Mouse (Mus musculus) Muller cell, postnatal 12 days (primary cell): Measurements from ENCODE around the gene Gm10382.

Source experiments
- DNase-seq: peaks from one replicate; pipeline ENCODE4 v3.0.0-alpha.2; 2015; ENCODE audit errors: inconsistent ontology term

Gm10382 gene

DNA sequence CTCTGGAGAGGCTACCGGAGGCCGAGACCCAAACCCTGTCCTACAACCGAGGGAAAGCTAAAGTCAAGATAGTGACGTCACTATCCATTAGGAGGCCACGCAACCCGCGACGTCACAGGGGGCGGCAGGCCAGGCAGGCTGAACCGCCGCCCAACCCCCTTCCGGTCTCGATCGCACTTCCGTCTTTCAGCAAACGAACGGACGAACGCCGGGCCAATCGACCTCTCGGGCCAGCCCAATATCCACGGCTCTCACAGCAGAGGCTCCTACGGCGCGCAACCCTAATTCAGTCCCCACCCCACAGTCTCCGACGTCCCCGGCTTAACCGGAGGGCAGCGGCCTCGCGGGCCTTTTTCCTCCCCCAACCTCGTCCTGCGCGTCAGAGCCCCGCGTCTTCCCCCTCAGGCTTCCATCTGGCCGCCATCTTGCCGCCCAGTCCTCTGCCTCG is at the start of gene Gm10382:
Gm10382 (plus strand) TSS at position 192 of the 448 bp plus-strand sequence.
- DNase-seq: peak; percentile 90

DNA sequence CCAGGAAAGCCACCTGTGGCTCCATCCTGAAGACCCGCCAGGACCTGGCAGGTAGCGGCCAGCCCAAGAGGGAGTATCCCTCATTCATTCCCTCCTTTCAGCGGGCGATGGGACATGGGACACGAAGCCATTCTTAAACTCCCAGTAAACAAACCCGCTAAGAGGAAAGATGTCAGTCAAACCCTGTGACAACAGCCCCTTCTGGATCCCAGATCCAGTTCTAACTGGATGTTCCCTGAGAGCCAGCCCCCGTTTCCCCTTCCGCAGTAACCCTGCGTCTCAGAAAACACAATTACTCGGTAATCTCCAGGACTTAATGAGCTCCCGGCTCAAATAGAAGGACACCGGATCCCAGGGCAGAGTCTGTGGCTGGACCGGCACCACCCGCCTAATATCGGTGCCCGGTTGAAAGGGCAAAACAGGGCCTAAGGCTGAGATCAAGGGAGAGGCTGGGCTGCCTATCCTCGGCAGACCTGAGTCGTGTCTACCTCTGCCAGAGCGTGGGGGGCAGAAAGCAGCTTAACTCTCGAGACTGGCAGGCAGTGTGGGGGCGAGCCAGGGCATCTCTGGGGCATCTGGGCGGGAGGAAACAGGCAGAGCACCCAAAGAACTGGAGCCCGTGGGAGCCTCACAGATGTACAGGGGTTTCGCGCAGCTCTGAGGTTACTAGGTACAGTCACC is 49.1 kb upstream of the Gm10382 start:
- peak; percentile 45 for DNase-seq

DNA sequence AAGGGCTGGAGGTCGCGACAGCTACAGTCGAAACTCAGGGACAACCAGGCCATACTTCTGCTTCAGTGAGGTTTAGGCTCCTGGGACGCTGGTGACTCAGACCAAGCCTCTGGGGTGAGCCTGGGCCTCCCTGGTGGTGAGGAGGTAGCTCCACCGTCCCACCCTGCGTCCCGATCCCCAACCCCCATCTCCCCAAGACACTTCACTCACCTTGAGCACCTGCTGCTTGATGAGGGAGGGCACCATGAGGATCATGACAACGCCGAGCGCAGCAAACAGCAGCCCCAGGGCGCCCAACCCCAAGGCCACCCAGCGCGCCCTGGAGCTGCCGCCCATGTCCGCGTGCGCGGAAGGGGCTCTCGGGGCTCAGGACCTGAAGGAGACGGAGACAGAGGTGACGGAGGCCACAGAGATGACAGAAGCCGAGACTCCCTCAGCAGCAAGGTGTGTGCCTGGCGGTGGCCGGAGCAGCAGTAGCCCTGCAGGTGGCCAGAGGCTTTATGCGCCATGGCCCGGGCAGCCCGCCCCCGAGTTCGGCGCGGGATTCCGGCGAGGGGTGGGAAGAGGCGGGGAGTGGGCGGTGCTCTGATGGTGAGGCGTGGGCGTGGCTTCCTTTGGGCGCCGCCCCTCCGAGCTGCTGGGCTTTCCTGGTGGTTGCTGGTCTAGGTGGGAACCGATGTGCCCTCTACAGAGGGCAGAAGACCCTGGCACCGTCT is 48.4 kb upstream of the Gm10382 start, which contains the start of gene Scarb1:
Scarb1 (minus strand) TSS at position 548 of the 716 bp plus-strand sequence.
- DNase-seq: peak; percentile 89

DNA sequence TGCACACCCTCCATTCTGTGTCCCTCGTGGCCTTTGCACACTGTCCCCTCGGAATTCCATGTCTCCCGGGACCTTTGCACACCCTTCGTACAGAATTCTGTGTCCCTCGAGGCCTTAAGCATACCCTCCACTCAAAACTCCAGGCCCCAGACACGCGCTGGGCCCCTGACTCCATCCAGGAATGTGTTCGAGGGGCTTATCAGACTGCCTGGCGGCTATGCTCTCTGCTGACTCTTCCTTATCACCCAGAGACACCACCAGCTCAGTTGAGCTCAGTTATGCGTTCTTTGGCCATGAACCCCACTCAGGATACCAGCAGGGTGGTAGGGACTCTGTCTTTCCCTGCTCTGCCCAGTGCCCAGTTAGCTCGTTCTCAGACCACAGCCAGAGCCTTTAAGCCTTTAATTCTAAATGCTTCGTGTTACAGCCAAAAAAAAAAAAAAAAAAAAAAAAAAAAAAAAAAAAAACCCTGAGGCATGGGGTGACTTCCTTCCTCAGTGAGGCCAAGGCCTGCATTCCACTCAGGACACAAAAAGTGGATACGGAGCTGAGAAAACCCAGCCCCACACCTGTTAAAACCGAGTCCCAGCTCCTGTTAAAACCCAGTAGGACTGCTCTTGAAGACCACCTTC is 47.5 kb upstream of the Gm10382 start:
- DNase-seq: no peak

DNA sequence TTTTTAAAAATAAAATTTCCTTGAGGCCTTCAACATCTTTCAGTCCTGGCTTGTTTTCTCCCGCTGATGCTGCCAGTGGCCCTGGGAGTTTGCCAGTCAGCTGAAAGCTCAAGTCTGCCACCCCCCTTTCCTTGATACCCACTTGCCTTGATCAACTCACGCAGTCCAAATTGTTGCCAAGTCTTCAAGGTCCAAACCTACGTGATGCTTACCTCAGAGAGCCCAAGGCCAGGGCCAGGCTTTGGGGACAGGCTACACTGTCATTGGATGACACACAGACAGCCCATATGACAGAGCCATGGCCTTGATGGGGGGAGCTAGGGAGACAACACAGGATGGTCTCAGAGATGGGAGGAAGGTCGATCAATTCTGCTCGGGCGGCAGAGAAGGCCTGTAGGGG is 44.8 kb upstream of the Gm10382 start:
- DNase-seq: no peak

DNA sequence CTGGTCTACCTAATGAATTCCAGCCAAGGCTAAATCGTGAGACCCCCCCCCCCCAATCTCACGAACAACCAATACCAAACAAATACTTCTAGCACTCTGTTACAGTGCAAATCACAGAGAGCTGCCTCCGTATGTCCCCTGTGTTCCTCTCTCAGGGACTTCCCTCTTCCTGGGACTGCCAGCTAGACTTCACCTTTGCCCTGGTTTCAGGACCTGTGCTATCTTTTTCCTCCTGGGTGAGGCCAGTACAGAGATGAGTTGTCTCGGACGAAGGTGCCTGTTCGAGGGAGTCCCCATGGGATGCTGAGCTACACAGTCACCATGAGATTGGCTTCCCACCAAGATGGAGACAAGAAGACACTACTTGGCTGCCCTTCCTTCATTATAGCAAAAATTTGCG is 41.1 kb upstream of the Gm10382 start:
- DNase-seq: no peak

DNA sequence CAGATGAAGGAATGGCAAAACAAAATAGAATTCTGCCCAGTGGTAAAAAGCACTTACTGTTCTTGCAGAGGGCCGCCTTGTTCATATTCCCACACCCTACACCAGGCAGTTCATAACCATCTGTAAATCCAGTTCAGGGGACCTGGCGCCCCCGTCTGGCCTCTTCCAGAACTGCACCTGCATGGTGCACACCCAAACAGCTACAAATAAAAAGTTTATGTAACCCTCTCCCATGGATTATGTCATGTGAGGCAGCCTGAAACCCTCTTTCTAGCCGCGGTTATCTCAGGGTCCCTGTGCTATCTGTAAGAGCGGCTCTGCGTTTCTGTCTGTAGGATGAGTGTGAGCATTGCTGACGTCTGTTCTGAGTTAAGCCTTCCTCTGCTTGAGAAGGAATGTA is 40.6 kb upstream of the Gm10382 start:
- DNase-seq: peak; percentile 85

DNA sequence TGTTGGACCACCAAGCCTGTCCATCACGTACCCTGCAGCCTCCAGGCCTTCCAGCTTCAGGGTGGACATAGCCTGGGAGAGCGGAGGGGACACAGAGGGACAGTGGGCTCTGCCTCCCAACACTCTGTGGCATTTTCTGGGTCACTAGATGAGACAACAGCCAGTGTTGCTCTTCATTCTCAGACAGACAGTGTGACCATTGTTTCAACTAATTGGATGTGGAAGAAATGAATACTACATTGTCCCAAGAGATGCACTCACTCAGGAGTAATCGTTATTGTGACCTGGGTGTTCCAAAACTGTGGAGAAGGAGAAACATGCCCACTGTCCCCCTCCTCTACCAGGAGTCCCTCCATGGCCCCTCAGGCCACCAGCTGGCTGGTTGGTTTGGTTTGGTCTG is 39.7 kb upstream of the Gm10382 start:
- DNase-seq: peak; percentile 76

DNA sequence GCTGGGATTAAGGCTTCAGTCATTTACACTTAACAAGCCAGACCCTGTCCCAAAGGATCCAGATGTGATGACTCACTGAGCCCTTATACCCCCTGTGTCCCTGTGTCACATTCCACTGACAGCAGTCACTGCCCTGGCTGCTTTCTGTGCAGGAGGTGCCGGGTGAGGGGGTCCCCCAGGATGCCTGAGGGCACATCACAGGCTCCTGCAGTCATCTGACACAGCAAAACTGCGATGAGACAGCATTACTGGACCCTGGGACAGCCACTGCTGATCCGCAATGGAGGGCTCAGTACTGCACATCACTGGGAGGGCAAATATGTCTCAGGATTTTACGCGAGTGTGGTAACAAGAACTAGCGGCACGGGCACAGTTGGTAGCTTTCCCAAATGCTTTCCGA is 38.1 kb upstream of the Gm10382 start:
- peak; percentile 67 for DNase-seq

DNA sequence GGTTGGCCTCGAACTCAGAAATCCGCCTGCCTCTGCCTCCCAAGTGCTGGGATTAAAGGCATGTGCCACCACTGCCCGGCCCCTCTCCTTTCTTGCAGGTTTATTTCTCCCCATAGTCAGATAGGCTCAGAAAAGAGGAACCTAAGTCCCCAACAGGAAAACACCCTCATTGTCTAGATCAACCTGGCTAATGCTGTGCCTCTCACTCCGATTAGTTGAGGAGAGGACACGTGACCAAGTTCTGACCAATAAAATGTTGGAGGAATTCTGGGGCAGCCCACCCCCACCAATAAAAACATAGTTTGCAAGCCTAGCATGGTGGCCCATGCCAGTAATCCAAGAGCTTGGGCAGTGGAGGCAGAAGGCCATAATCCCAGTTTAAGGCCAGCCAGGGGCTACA is 37.2 kb upstream of the Gm10382 start:
- no peak for DNase-seq

DNA sequence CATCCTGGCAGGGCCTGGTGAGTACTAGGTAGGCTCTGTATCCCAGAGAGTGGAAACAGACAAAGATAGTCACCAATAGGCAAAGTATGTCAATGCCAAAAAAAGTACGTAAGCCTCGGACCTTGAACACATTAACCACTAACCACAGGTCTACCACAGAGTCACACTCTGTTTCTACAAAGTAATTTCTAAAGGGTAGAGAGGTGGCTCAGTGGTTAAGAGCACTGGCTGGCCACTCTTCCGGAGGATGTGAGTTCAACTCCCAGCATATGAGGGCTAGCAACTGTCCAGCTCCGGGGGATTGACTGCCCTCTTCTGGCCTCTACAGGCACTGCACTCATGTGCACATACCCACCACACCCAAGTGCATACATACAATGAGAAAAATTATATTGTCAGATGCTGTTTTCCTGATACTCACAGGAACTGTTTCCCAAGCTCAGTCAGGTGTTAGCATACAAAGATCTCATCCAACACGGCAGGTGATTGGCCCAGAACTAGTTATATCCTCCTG is 36.3 kb upstream of the Gm10382 start:
- DNase-seq: no peak

DNA sequence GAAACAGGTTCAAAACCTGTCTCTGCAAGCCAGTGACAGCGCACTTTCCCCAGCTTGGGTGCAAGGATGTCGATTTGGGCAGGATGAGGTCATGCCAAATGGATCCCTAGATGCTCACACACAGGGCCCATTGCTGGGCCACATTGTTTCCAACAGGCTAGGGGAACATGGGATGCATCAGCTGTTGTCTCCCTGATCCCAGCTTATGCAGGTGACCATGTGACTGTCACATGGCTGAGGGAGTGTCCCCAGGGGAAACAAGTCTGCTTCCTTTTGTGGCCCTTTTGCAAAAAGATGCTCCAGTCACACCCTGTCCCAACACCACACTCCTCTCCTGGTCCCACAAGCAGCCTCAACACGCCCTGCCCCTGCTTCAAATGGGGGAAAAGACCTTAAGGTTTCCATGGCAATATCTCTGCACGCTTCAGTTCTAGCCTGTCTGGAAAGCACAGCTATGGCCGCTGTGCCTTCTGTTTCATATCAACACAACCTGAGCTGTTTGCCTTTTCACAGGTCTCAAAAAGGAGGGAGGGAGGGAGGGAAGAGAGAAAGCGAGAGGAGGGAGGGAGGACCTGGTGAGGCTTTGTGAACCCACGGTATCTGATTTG is 34.1 kb upstream of the Gm10382 start:
- no peak for DNase-seq

DNA sequence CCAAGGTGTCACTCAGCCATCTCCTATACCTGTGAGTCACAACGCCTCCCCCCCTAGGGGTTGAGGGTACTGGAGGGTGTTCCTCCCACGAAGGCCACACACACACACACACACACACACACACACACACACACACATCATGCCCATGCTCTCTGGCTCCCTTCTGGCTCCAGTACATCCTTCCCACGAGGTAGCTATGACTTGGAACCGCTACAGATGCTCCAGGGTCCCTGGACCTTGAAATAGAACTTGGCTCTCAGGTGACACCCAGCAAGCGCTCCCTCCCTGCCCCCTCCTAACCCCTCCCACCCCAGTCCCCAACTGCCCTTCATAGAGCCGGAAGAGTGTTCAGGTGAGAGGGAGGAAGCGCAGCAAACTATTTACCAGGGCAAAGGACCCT is 33.5 kb upstream of the Gm10382 start:
- no peak for DNase-seq

DNA sequence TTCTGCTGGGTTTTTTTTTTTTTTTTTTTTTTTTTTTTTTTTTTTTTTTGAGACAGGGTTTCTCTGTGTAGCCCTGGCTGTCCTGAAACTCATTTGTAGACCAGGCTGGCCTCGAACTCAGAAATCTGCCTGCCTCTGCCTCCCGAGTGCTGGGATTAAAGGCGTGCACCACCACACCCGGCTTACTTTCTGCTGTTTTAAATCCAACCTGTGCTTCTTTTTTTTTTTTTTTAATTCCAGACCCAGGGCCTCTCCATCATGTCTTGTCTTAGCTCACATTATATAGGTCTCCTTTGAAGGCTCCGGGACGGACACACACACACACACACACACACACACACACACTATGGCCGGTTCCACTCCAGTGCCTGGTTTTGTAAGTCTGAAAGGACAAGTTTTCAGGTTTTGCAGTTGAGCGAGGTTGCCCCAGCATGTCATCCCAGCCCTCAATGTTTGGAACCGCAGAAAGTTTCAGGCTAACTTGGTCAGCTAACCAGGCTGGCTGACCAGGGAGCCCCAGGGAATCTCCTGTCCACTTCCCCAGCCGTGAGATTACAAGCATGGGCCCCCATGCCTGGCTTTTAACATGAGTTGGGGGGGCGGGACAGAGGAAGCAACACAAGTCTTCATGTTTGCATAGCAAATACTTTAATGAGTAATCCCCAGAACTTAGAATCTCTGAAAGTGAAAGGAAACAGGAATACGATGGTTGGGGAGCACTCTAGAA is 31.4 kb upstream of the Gm10382 start:
- no peak for DNase-seq

DNA sequence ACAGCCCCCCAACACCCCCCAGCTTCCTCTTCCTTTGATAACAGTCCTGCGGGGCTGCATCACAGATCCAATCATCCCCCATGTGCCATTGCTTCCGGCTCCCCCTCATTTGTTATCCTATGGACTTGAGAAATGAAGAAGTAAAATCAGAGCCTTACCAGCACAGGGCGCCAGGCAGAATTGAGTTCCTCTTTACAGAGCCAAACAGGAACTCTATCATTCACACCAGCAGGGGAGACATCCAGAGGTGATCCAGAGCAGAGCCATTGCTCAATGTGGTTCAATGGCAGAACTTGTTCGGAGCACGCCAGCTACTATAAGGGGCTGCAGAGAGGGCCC is 30.9 kb upstream of the Gm10382 start:
- no peak for DNase-seq

DNA sequence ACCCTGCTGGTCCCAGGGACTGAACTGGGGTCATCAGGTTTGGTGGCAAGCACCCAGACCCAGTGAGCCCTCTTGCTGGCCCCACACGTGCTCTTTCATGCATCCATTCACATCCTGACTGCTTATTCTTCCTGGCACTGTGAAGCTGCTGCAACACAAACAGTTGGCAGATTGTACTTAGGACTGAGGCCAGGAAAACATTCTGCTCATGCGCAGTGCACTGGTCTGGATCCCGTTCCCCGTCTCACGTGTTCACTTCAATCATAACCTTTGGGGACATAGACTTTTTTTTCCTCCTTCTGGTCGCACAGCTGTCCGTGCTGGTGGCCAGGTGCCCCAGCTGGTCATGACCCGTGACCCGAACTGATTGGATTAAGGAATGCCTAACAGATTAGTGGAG is 28.6 kb upstream of the Gm10382 start:
- peak; percentile 71 for DNase-seq

DNA sequence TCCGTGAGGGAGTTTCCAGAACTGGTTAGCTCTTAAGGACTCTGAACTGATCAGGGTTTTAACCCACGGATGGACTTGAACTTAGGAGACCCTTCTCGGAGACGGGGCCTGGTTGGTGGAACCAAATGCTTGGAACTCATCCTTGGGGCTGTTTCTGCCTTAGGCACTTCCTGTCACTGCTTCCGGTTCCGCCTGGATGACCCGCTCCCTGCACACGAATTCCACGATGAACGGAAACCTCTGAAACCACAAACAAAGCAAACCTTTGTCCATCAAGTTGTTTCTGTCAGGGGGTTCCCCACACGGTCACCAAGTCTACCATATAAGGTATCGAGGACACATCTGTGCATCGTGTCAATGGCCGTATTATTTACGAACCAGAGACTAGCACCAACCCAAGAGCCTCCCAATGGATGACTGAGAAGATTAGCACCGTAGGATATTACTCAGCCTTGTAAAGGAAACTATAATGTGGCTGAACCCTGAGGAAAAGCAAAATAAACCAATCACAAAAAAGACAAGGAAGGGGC is 28.1 kb upstream of the Gm10382 start:
- DNase-seq: peak; percentile 84

DNA sequence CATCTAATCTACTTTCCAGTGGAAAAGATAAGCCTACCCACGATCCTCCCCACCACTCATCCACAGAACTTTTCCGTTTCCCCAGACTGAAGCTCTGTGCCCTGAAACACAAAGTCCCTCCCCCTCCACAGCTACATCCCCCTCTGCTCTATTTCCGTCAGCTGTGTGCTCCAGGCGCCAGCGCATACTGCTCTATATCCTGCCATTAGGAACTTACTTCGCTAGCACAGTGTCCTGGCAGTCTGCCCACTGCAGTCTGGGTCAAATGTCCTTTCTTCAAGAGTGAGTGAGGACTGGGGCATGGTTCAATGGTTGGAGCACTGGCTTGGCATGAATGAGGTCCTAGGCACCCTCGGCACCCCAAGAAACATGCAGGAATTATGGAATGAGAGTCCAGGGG is 25.2 kb upstream of the Gm10382 start:
- DNase-seq: no peak

DNA sequence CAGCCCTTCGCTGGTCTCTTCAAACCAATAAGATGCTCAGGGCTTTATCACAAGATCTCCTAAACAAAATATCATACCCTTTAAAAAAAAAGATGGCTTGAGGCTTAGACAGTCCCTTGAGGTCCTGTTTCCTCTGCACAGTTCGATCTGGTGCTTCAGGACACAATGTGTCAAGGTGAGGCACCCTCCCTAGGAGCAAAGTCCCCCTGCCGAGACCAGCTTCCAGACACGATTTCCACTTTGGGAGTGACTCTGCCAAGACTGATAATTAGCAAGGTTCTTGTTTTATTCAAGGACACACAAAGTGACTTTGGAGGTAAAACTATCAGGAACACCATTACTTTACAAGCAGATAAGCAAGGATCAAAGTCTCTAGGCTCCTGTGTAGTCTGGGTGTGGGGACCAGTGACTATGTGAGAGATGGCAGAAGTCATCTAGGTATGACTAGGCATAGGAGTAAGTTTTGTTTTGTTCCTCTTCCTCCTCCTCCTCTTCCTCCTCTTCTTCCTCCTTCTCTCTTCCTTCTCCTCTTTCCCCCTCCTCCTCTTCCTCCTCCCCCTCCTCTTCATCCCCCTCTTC is 24.2 kb upstream of the Gm10382 start:
- DNase-seq: no peak

DNA sequence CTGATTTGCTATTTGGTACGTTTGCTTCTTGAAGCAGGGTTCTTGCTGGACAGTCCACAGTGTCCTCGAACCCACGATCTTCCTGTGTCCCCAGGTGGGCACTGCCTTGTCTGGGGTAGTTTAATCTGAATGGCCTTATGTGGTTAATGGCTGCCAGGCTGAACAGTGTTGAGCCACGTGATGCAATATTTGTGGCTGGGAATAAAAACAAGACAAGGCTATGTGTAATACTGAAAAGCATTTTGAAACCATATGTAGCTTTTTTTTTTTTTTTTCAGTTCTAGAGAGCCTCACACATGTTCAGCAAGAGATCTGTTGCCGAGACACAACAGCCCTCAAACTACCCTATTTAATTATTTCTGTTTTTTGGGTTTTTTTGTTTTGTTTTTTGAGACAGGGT is 21.0 kb upstream of the Gm10382 start:
- DNase-seq: peak; percentile 12

DNA sequence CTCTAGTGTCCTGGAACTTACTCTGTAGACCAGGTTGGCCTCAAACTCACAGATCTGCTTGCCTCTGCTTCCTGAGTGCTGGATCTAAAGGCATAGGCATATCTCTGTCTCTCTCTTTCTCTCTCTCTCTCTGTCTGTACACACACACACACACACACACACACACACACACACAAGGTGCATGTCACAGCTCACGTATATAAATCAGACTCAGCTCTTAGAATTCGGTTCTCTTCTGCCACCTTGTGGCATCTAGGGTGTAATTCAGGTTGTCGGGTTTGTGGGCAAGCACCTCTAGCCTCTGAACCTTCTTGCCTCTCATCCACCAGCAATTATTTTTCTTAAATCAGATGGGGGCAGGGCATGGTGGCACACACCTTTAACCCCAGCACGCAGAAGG is 20.6 kb upstream of the Gm10382 start:
- DNase-seq: peak; percentile 75
